Mouse (Mus musculus): ENCODE measurements at regions not wholly inside any gene's neighbourhood (a gene's known extent, or its start where the extent isn't known, plus 50 kb on each side); places are given as distances from the start of the nearest gene placed in this dataset.

DNA sequence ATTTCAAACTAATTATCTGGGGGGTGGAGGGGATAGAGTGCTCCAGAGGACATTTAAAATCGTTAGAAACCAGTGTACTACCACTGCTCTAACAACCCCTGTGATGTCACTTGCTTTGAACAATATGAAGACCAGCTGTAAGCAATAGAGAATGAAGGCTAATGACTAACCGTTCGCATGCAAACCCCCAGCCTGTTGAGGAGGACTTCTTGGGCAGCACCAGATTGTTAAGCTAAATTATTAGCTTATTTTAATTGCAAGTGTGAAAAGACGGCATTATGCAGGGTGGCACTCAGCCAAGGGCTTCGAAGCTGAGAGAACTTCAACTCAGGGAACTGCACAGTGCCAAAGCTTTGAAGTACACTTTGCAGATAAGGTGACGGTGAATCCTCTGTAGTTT, 452.0 kb upstream of the Adamts9 start:
- in situ Hi-C loops (cut with MboI, MseI), result no loop called here

DNA sequence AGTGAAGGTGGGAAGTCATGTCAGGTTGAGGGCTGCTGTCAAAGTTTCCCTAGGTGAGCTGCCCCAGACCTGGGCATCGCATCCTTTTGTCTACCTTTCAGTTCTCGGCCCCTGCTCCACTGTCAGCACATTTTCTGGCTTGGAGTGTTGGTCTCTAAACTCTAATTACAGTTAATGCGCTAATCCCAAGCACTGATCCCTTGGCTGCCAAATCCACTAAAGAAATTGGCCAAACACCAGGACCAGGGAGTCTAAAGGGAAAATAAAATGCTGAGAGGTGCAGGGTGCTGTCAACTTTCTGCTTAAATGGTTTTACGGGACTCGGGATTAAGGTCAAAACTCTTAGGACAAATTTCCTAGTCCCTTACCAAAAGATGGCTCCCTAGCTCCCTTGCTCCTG, 450.3 kb upstream of the Adamts9 start:
- in situ Hi-C loops (cut with MboI, MseI), result no loop called here

GRCm38 (mm10) chr6:93392402-93392801, 449.1 kb upstream of the Adamts9 start:
- in situ Hi-C loops (cut with MboI, MseI), result no loop called here

GRCm38 (mm10) chr6:93391166-93391565, 447.9 kb upstream of the Adamts9 start:
- in situ Hi-C loops (cut with MboI, MseI), result no loop called here

DNA sequence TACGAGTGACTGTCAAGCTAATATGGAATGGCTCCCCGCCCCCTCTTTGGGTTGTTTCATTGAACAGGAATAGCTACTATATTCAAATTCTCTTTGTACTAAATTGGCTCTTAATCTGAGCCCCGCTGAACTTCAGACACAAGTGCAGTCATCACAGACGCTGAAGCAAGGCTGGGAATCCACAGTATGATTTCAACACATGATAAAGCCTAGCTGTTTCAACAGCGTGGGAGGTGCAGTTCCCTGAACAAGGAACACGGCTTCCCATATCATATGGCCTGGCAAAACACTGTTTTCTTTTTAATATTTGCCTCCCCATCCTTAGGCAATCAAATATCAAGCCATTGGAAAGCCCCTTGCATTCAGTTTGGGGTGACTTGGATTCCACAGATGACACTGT, 428.0 kb upstream of the Adamts9 start:
- in situ Hi-C loops (cut with MboI, MseI), result no loop called here

GRCm38 (mm10) chr6:93363846-93364245, 420.6 kb upstream of the Adamts9 start:
- in situ Hi-C loops (cut with MboI, MseI), result no loop called here

- in situ Hi-C loops (cut with MboI, MseI), result no loop called here
Observed at GRCm38 (mm10) chr6:93353353-93354125, 410.2 kb upstream of the Adamts9 start.

GRCm38 (mm10) chr6:93349936-93350700, 406.8 kb upstream of the Adamts9 start:
- in situ Hi-C loops (cut with MboI, MseI), result no loop called here

GRCm38 (mm10) chr6:93348141-93348540, 404.8 kb upstream of the Adamts9 start:
- in situ Hi-C loops (cut with MboI, MseI), result no loop called here

DNA sequence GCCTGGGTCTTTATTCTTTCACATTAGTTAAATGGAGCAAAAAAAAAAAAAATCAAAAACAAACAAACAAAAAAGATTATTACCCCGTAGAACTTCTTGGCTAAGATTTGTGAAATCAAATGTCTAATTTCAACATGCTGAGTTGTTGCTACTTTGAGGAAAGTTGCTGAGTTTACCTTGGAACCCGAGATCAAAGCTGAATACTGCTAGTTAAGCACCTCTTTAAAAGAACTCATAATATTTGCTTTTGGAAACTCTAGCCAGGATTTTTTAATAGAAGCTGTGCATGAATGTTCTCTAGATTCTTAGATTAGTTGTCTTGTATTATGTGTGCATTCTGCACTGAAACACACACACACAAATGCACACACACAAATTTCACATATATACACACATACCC, 385.4 kb upstream of the Adamts9 start:
- in situ Hi-C loops (cut with MboI, MseI), result no loop called here

GRCm38 (mm10) chr6:93327930-93328329, 384.6 kb upstream of the Adamts9 start:
- in situ Hi-C loops (cut with MboI, MseI), result no loop called here

- in situ Hi-C loops (cut with MboI, MseI), result no loop called here
Observed at GRCm38 (mm10) chr6:93323881-93324280, 380.6 kb upstream of the Adamts9 start.

DNA sequence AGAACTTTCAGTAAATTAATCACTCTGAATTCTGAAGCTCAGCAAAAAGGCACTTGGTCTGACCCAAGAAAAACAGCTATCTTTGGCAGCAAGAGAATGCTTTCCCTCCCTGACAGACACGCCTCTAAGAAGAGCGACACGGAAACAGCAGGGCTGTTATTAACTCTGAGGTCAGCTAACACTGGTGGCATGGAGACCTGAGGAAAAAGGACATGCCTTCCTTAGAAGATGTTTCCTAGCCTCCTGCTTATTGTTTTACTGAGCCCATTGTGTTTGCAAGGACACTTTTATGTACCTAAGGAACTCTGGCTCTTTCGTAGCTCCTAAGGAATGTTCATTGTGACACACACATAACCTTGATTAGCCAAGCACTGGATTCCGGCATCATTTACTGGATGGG, 371.3 kb upstream of the Adamts9 start:
- in situ Hi-C loops (cut with MboI, MseI), result loop anchor here in 1 of 2 experiments (10.0 kb wide), 1 partner anchor 1760 kb away; no protein-coding TSS in a partner anchor

DNA sequence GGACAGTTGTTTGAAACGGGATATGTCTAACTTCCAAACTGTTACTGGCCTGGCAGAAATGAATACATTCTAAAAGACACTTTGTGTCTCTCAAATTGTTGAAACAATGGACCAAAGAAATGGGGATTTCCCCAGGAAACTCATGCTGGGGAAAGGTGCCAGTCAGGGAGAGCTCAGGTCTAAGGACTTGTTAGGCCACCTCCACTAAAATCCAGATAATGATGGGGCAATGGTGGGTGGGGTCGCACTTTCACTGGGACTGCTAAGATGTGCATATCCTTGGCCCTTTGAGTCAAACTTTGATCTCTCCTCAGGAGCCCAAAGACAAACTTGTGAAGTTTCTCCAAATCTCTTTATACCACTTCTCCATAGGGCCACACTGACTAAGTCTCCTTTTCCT, 361.9 kb upstream of the Adamts9 start:
- in situ Hi-C loops (cut with MboI, MseI), result no loop called here

GRCm38 (mm10) chr6:93297975-93298374, 354.7 kb upstream of the Adamts9 start:
- in situ Hi-C loops (cut with MboI, MseI), result no loop called here

GRCm38 (mm10) chr6:93291711-93292110, 348.4 kb upstream of the Adamts9 start:
- in situ Hi-C loops (cut with MboI, MseI), result no loop called here

DNA sequence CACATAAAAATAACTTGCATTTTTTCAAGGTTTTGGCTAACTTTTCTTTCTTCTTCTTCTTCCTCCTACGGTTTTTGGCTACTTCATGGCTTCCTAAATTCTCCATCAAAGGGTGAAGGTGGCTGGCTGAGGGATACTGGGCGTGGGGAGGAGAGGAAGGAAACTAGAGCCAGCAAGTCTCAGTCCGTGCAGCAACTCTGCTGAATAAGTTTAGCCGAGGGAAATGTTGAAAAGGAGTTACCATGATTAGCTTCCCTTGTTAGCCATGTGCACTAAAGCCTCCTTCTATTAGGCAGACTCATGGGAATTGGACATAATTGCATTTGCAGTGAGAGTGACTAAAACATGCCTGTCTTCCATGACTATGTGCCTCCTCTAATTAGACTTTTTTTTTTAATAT, 345.1 kb upstream of the Adamts9 start:
- in situ Hi-C loops (cut with MboI, MseI), result no loop called here

DNA sequence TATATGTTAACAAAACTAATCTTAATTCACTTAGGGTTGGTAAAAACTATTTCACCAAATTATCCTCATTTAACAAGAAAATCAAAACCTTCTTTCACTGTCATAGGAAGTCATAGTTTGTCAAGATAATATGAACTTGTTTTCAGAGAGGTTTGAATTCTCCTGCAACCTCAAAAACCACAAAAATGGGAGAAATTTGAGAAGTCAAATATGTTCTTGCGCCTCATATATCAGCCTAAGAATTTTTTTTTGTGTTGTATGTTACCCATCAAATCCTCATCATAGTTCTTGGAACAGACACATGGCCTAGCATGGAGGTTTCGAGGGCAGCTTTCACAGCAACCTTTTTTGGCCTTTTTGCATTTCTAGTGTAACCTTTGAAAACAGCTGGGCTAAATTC, 342.5 kb upstream of the Adamts9 start:
- in situ Hi-C loops (cut with MboI, MseI), result no loop called here

GRCm38 (mm10) chr6:93281530-93281929, 338.2 kb upstream of the Adamts9 start:
- in situ Hi-C loops (cut with MboI, MseI), result no loop called here

GRCm38 (mm10) chr6:93273917-93274513, 330.7 kb upstream of the Adamts9 start:
- in situ Hi-C loops (cut with MboI, MseI), result no loop called here

GRCm38 (mm10) chr6:93272206-93272605, 328.9 kb upstream of the Adamts9 start:
- in situ Hi-C loops (cut with MboI, MseI), result no loop called here

GRCm38 (mm10) chr6:93266826-93267225, 323.5 kb upstream of the Adamts9 start:
- in situ Hi-C loops (cut with MboI, MseI), result no loop called here

GRCm38 (mm10) chr6:93265164-93265563, 321.9 kb upstream of the Adamts9 start:
- in situ Hi-C loops (cut with MboI, MseI), result no loop called here

Data from T-helper 17 cell (primary cell).